Mouse (Mus musculus): ENCODE data around the gene Gatd1.

DNA sequence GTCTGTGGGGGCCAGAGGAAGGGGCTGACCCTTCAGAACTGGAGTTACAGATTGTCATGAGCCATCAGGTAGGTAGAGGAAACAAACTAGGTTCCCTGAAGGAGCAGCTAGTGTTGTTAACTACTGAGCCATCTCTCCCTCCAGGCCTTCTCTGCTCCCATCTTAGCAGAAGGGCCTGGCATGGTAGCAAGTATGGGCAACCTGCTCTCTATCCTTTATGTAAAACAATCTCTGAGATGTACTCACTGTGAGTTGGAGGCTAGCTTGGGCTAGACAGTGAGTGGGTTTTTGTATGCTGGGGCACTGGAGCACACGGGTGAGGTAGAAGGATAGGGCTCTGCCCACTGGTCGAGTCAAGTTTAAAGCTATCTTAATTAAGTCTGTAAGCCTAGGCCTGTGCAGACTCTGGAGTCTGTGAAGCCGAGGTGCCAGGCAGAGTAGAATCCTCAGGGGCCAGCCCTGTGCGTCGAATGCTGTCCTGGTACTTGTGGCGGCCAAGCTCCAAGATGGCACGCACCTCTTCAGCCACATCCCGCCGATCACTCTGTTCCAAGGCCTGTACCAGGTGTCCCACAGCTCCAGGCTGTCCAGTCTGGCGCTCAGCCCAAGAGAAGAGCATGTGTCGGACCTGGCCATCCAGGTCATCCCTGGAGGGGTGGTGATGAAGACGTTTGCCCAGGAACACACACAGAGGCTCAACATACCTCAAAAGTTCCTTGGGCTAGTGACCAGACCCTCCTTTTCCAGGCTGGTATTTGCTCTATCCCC, 24.4 kb upstream of the Gatd1 start:
- TF ChIP-seq CTCF (IDR thresholded peaks at IDR 0.05; ENCODE audit: borderline replicate concordance, insufficient read depth, low read length) (no peak), POLR2A (IDR thresholded peaks at IDR 0.05; ENCODE audit: low read depth, low read length) (no peak)
